ENCODE assay signal across 12 mouse cellular contexts in genomic region chr12:31986463-31986862, GRCm38 (mm10).
"Had no signal": no experiment of that assay in that cellular context is flagged by ENCODE, and none has a peak within 500 bp of the region (broad histone marks: within the 10 kb centered on the region; RNA-seq: fewer than 3 reads in every experiment).

No protein-coding gene starts in this region.

- H3K27me3 ChIP-seq: midbrain, embryonic 12.5 days; neural tube, embryonic 12.5 days had no signal

- H3K4me3 ChIP-seq: midbrain, embryonic 10.5 days; midbrain, embryonic 12.5 days; neural tube, embryonic 12.5 days had no signal

- H3K9me3 ChIP-seq: midbrain, embryonic 10.5 days; midbrain, embryonic 12.5 days; neural tube, embryonic 12.5 days had no signal

- H3K4me1 ChIP-seq: midbrain, embryonic 10.5 days; neural tube, embryonic 12.5 days had no signal

- DNase-seq: lung, adult 18-20 months; lung, embryonic 14.5 days; lung, postnatal 10 days; lung, postnatal 4 days; midbrain, embryonic 14.5 days; right cerebral cortex, postnatal 14 days; thymus, adult 18-20 months; thymus, postnatal 14 days; thymus, postnatal 36 days had no signal

- H3K36me3 ChIP-seq: neural tube, embryonic 12.5 days had no signal
